Mouse (Mus musculus) liver, embryonic 14.5 days (tissue): ENCODE data around the gene Kcnq2.

Source experiments
- CTCF ChIP-seq: IDR thresholded peaks from 2 replicates; pipeline ENCODE4 v1.5.1; 2016; ENCODE audit warnings: antibody characterized with exemption, low read depth, control low read depth
- EP300 ChIP-seq: IDR thresholded peaks from 2 replicates; pipeline ENCODE4 v1.6.1; 2016; ENCODE audit warnings: antibody characterized with exemption, low read depth

- no peak for TF ChIP-seq CTCF
- TF ChIP-seq EP300: no peak
These were observed 69.3 kb downstream of the Kcnq2 start for GRCm38 (mm10) chr2:181065827-181066226.
